Mouse (Mus musculus) liver, embryonic 18 days (tissue): ENCODE data around the gene Klk1b27. TPM values are rescaled to one million over a fixed set of nuclear protein-coding genes. Genes with fewer than 3 reads are reported as not detected.

ENCODE experiments used
- polyA plus RNA-seq: library from polyadenylated mRNA; depleted of rRNA; stranded (reverse); fragments of >200 nt; gene quantifications from 2 replicates; pipeline ENCODE4 v1.2.3, GENCODE M21; 2012; rRNA removed

Gene Klk1b27
- polyA plus RNA-seq = 0.07 and 0.10 TPM in 2 replicates

DNA sequence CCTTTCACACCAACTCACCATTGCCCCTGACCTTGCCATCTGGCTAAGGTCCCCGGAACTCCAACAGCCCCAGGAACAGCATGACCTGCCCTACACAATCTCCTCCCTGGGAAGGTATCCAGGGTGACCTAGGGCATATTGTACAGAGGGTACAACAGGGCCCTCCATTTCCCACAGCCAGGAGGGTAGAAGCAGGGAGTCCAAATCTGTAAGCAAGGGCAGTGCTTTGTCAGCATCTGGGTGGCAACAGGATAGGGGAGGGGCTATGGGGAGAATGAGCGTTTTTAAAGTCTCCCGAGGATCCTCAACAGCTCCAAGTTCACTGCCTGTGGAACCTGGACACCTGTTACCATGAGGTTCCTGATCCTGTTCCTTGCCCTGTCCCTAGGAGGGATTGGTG lies at the start of gene Klk1b27:
TSS of gene Klk1b27 (plus strand) at position 301 of the 400 bp plus-strand sequence.

GRCm38 (mm10) chr7:44011868-44012267 lies 40.2 kb upstream of the Klk1b27 start, which contains the start of gene Klk1b26:
TSS of gene Klk1b26 (plus strand) at chr7:44012168.

GRCm38 (mm10) chr7:44102028-44102427 lies 49.9 kb downstream of the Klk1b27 start, which contains the start of gene Klk1b21:
TSS of gene Klk1b21 (plus strand) at chr7:44102328.

Other genes starting within 250 kb of the Klk1b27 start
- not detected in 2 replicates for gene Klk7, start 241.0 kb upstream of the Klk1b27 start, polyA plus RNA-seq
- gene Klk6, start 227.8 kb upstream of the Klk1b27 start, polyA plus RNA-seq = not detected in 2 replicates
- not detected in 2 replicates for gene Klk5, start 210.3 kb upstream of the Klk1b27 start, polyA plus RNA-seq
- not detected in 2 replicates for gene Klk4, start 171.1 kb upstream of the Klk1b27 start, polyA plus RNA-seq
- not detected in 2 replicates for gene Klk15, start 118.5 kb upstream of the Klk1b27 start, polyA plus RNA-seq
- not detected in 2 replicates for gene Klk1b8, start 101.6 kb upstream of the Klk1b27 start, polyA plus RNA-seq
- gene Klk1b1, start 85.5 kb upstream of the Klk1b27 start, polyA plus RNA-seq = not detected in 2 replicates
- gene Klk1b9, start 76.2 kb upstream of the Klk1b27 start, polyA plus RNA-seq = not detected in 2 replicates
- not detected in 2 replicates for gene Klk1b11, start 56.4 kb upstream of the Klk1b27 start, polyA plus RNA-seq
- gene Klk1b26, start 40.1 kb upstream of the Klk1b27 start, polyA plus RNA-seq = not detected in 2 replicates
- gene Klk1b21, start 50.0 kb downstream of the Klk1b27 start, polyA plus RNA-seq = not detected in 2 replicates
- not detected in 2 replicates for gene Klk1b22, start 60.4 kb downstream of the Klk1b27 start, polyA plus RNA-seq
- gene Klk1b16, start 84.5 kb downstream of the Klk1b27 start, polyA plus RNA-seq = not detected in 2 replicates
- gene Klk1b24, start 135.9 kb downstream of the Klk1b27 start, polyA plus RNA-seq = not detected in 2 replicates
- not detected in 2 replicates for gene Klk1b3, start 145.9 kb downstream of the Klk1b27 start, polyA plus RNA-seq
- gene Klk1b4, start 155.1 kb downstream of the Klk1b27 start, polyA plus RNA-seq = 0.13 and 0.50 TPM in 2 replicates
- gene Klk1b5, start 163.7 kb downstream of the Klk1b27 start, polyA plus RNA-seq = not detected in 2 replicates
- 0.08 and 0.67 TPM in 2 replicates for gene Klk1, start 173.1 kb downstream of the Klk1b27 start, polyA plus RNA-seq
- gene Gm36864, start 183.9 kb downstream of the Klk1b27 start, polyA plus RNA-seq = not detected in 2 replicates
- 0.71 TPM in 2 replicates for gene 1700028J19Rik, start 194.4 kb downstream of the Klk1b27 start, polyA plus RNA-seq
- 33.2 and 37.0 TPM in 2 replicates for gene 2410002F23Rik, start 194.4 kb downstream of the Klk1b27 start, polyA plus RNA-seq
- gene Acp4, start 205.1 kb downstream of the Klk1b27 start, polyA plus RNA-seq = not detected in 2 replicates
- not detected in 2 replicates for gene Gm15517, start 209.2 kb downstream of the Klk1b27 start, polyA plus RNA-seq